Mouse (Mus musculus): ENCODE measurements around the gene Sh3bp5.

- TF ChIP-seq CTCF (IDR thresholded peaks at IDR 0.05), result no peak
- no peak for TF ChIP-seq EP300 (IDR thresholded peaks at IDR 0.05)
Measured at GRCm38 (mm10) chr14:31429004-31429395, 6.9 kb downstream of the Sh3bp5 start.
